Mouse (Mus musculus) thymus, adult 2 months (tissue): Measurements from ENCODE around the gene Uba52. TPM values are rescaled to one million over a fixed set of nuclear protein-coding genes. Genes with fewer than 3 reads are reported as not detected.

Experiments
- DNase-seq: peaks from one replicate; pipeline ENCODE4 v3.0.0; 2021
- H3K27ac ChIP-seq: fragments of 200-500 bp; 2 replicates; pipeline ENCODE4 v1.5.1; 2012; ENCODE audit warnings: low read length, control low read depth; ENCODE audit not compliant: control insufficient read depth, insufficient read depth
- H3K27me3 ChIP-seq: fragments of 200-500 bp; 2 replicates; pipeline ENCODE4 v1.6.1; 2012; ENCODE audit warnings: mild to moderate bottlenecking, low read length, moderate library complexity, mixed read lengths; ENCODE audit not compliant: control insufficient read depth, insufficient read depth
- H3K36me3 ChIP-seq: fragments of 200-500 bp; 2 replicates; pipeline ENCODE4 v1.6.1; 2012; ENCODE audit warnings: mild to moderate bottlenecking, low read length, moderate library complexity; ENCODE audit not compliant: control insufficient read depth, insufficient read depth
- H3K4me1 ChIP-seq: fragments of 200-500 bp; replicated peaks from 2 replicates; pipeline ENCODE4 v1.6.1; 2012; ENCODE audit warnings: low read length; ENCODE audit not compliant: control insufficient read depth, insufficient read depth
- H3K4me3 ChIP-seq: fragments of 200-500 bp; 2 replicates; pipeline ENCODE4 v1.5.1; 2012; ENCODE audit warnings: mild to moderate bottlenecking, low read length, control low read depth, moderate library complexity; ENCODE audit not compliant: control insufficient read depth, insufficient read depth
- CTCF ChIP-seq: fragments of 200-500 bp; IDR thresholded peaks from 2 replicates; pipeline ENCODE4 v1.5.1; 2012; ENCODE audit warnings: mild to moderate bottlenecking, control low read depth, low read length, moderate library complexity, borderline replicate concordance; ENCODE audit not compliant: control insufficient read depth, poor library complexity, insufficient read depth; ENCODE audit errors: extremely low read depth
- POLR2A ChIP-seq: fragments of 200-500 bp; IDR thresholded peaks from 2 replicates; pipeline ENCODE4 v1.6.1; 2012; ENCODE audit warnings: mild to moderate bottlenecking, low read length, control low read depth, moderate library complexity; ENCODE audit not compliant: control insufficient read depth, poor library complexity, insufficient read depth; ENCODE audit errors: extremely low read depth
- WGBS: fragments of 180-500 bp; shearing (Covaris S2); methylation state at CpG from one replicate; pipeline ENCODE4 v1.1.7; 2018; 5-methylcytosine and 5-hydroxymethylcytosine counted together
- polyA plus RNA-seq: library from polyadenylated mRNA; depleted of rRNA; stranded (reverse); fragments of >200 nt; gene quantifications from 2 replicates; pipeline ENCODE4 v1.2.3, GENCODE M21; 2012

Uba52 gene
- polyA plus RNA-seq, 1 experiment: 731 TPM

GRCm38 (mm10) chr8:70527111-70527511 lies 16.5 kb upstream of the Uba52 start:
- H3K36me3 ChIP-seq: peaks cover 11% of the 10 kb centered on the region
- H3K4me3 ChIP-seq: peak overlapping the region; percentile 94
- no peaks in the 10 kb centered on the region for H3K27me3 ChIP-seq
- 1% methylated on average over 8 of the region's 8 CpGs for WGBS
- TF ChIP-seq CTCF: no peak
- no peak for TF ChIP-seq POLR2A
- H3K4me1 ChIP-seq: peaks cover 15% of the 10 kb centered on the region
- DNase-seq: no peak
- peak overlapping the region; percentile 33; the same call in 1 of the 2 replicates for H3K27ac ChIP-seq

GRCm38 (mm10) chr8:70522592-70523403 lies 12.2 kb upstream of the Uba52 start:
- H3K27me3 ChIP-seq: no peaks in the 10 kb centered on the region
- H3K27ac ChIP-seq: peak overlapping the region; percentile 20
- under 1% methylated on average over 51 of the region's 51 CpGs for WGBS
- H3K4me1 ChIP-seq: peaks cover 9% of the 10 kb centered on the region
- TF ChIP-seq POLR2A (peak; percentile 77), CTCF (peak; percentile 76)
- H3K4me3 ChIP-seq: peak overlapping the region; percentile 71
- peak; percentile 96 for DNase-seq
- peaks cover 2% of the 10 kb centered on the region; the same call in 1 of the 2 replicates for H3K36me3 ChIP-seq

GRCm38 (mm10) chr8:70519606-70520005 lies 9.0 kb upstream of the Uba52 start:
- DNase-seq: no peak
- Histone ChIP-seq H3K4me3 (no peak overlapping the region), H3K36me3 (peaks cover 7% of the 10 kb centered on the region; the same call in 1 of the 2 replicates), H3K4me1 (0 out of 2 replicates have a peak, but pooled peaks cover 6% of the 10 kb centered on the region), H3K27me3 (no peaks in the 10 kb centered on the region), H3K27ac (no peak overlapping the region)
- 76% methylated on average over 2 of the region's 2 CpGs for WGBS
- TF ChIP-seq POLR2A (no peak), CTCF (no peak)

- H3K27me3 ChIP-seq: no peaks in the 10 kb centered on the region
- no peak for TF ChIP-seq CTCF
- no peak for TF ChIP-seq POLR2A
- H3K4me1 ChIP-seq: 0 out of 2 replicates have a peak, but pooled peaks cover 6% of the 10 kb centered on the region
- no peak overlapping the region for H3K27ac ChIP-seq
- peaks cover 7% of the 10 kb centered on the region; the same call in 1 of the 2 replicates for H3K36me3 ChIP-seq
- H3K4me3 ChIP-seq: no peak overlapping the region
- 96% methylated on average over 6 of the region's 6 CpGs for WGBS
- DNase-seq: no peak
Measured at GRCm38 (mm10) chr8:70519043-70519442, 8.4 kb upstream of the Uba52 start.

GRCm38 (mm10) chr8:70517940-70518643 lies 7.5 kb upstream of the Uba52 start:
- 0 out of 2 replicates have a peak, but pooled peaks cover 6% of the 10 kb centered on the region for H3K4me1 ChIP-seq

GRCm38 (mm10) chr8:70513441-70513840 lies 2.8 kb upstream of the Uba52 start:
- 55% methylated on average over 2 of the region's 2 CpGs for WGBS

More at GRCm38 (mm10) chr8:70517940-70518643, 7.5 kb upstream of the Uba52 start:
- Histone ChIP-seq H3K27ac (no peak overlapping the region), H3K27me3 (no peaks in the 10 kb centered on the region), H3K36me3 (peaks cover 7% of the 10 kb centered on the region; the same call in 1 of the 2 replicates), H3K4me3 (no peak overlapping the region)
- DNase-seq: no peak
- WGBS: 96% methylated on average over 10 of the region's 10 CpGs
- TF ChIP-seq POLR2A (no peak), CTCF (no peak)

More at GRCm38 (mm10) chr8:70513441-70513840, 2.8 kb upstream of the Uba52 start:
- no peak for TF ChIP-seq POLR2A
- no peak for TF ChIP-seq CTCF
- DNase-seq: no peak
- Histone ChIP-seq H3K4me3 (no peak overlapping the region), H3K36me3 (peaks cover 7% of the 10 kb centered on the region; the same call in 1 of the 2 replicates), H3K4me1 (peaks cover 17% of the 10 kb centered on the region), H3K27me3 (no peaks in the 10 kb centered on the region), H3K27ac (no peak overlapping the region)
